Mouse (Mus musculus): Measurements from ENCODE around the gene Sspn. TPM values are rescaled to one million over a fixed set of nuclear protein-coding genes. Genes with fewer than 3 reads are reported as not detected.

The Sspn gene
- polyA plus RNA-seq, 2 experiments: 8.7 to 13.3 TPM

DNA sequence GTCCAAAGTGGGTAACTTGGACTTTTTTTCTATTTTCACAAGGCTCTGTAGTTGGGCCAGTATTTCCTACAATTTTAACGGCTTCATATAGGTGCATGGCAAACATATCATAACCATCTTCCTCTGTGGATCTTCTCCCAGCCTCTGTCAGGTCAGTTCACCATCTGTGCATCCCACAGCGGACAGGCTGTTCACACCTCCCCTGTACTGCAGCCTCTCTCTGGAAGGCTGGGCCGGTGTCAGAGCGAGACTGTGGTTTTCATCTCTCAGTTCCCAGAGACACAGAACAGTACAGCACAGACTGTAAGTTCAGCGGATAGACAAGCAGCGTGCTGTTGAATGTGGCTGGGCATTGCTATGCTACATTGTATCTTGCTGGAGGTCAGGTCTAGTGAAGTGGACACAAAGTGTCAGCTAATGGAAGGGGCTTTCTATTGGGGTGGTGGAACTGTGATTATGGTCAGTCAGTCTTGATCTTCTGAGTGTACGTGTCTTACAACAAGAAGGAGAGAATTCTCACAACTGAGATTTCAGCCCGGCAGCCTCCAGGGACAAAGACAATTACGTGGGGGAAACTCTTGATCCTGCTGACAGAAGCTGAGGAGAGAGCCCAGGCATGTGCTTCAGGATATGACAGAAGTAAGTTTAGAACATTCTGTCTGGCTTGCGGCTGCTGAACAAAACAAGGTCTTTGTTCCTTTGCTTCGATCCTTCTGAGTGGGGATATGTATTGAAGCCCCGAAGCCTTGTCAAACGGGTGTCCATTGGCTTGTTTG lies 21.9 kb downstream of the Sspn start:
- Histone ChIP-seq H3K9me3 (ENCODE audit: control insufficient read depth, low read length) (no peaks in the 10 kb centered on the region), H3K27ac (replicated peaks; ENCODE audit: low read depth, low read length) (no peak overlapping the region), H3K4me2 (replicated peaks; ENCODE audit: low read depth, low read length, severe bottlenecking) (no peak overlapping the region), H3K27me3 (ENCODE audit: control insufficient read depth, insufficient read depth, low read length) (no peaks in the 10 kb centered on the region), H3K4me3 (replicated peaks; ENCODE audit: low read length) (no peak overlapping the region), H3K36me3 (ENCODE audit: control insufficient read depth, insufficient read depth, low read length) (no peaks in the 10 kb centered on the region), H3K9ac (ENCODE audit: low read depth, low read length, severe bottlenecking) (no peak overlapping the region), H3K4me1 (ENCODE audit: control insufficient read depth, insufficient read depth, low read length) (peaks cover 10% of the 10 kb centered on the region)
- 78% methylated on average over 13 of the region's 13 CpGs for WGBS
- DNase-seq (ENCODE audit: low spot score) (no peak), ATAC-seq (ENCODE audit: low FRiP score, low read depth) (no peak)
- no peak for TF ChIP-seq POLR2A (IDR thresholded peaks at IDR 0.05; ENCODE audit: borderline replicate concordance, extremely low read depth, insufficient read depth, insufficient read length)

DNA sequence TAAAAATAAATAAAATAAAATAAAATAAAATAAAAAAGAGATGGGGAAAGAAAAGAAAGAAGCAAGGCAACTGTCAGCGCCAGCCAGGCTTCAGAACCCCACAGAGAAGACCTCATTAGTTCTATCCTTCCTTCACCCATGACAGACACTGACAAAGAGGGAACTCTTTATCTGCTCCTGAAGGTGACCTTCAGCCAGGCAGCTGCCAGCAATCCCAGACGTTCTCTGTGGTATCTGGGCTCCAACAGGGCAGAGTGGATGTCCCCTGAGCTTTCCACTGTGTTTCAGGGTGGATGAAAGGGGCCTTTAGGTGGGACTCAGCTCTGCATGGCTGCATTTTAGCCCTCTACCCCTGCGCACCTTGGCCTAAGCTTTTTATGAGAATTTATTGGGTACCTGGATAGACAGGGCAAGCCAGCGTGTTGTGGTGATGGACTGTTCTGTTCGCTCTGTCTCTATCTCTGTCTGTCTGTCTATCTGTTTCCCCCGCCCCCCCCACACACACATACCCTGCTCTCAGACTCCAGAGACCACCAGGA lies 26.1 kb downstream of the Sspn start:
- no peaks in the 10 kb centered on the region for H3K9me3 ChIP-seq (ENCODE audit: control insufficient read depth, low read length)
- H3K27ac ChIP-seq (replicated peaks; ENCODE audit: low read depth, low read length): no peak overlapping the region
- no peak for ATAC-seq (ENCODE audit: low FRiP score, low read depth)
- H3K4me2 ChIP-seq (replicated peaks; ENCODE audit: low read depth, low read length, severe bottlenecking): no peak overlapping the region
- H3K36me3 ChIP-seq (ENCODE audit: control insufficient read depth, insufficient read depth, low read length): no peaks in the 10 kb centered on the region
- H3K4me1 ChIP-seq (ENCODE audit: control insufficient read depth, insufficient read depth, low read length): peaks cover 14% of the 10 kb centered on the region
- TF ChIP-seq POLR2A (IDR thresholded peaks at IDR 0.05; ENCODE audit: borderline replicate concordance, extremely low read depth, insufficient read depth, insufficient read length): no peak
- WGBS: 60% methylated on average over 6 of the region's 6 CpGs
- H3K4me3 ChIP-seq (replicated peaks; ENCODE audit: low read length): no peak overlapping the region
- DNase-seq (ENCODE audit: low spot score): no peak
- H3K27me3 ChIP-seq (ENCODE audit: control insufficient read depth, insufficient read depth, low read length): no peaks in the 10 kb centered on the region
- H3K9ac ChIP-seq (ENCODE audit: low read depth, low read length, severe bottlenecking): no peak overlapping the region

DNA sequence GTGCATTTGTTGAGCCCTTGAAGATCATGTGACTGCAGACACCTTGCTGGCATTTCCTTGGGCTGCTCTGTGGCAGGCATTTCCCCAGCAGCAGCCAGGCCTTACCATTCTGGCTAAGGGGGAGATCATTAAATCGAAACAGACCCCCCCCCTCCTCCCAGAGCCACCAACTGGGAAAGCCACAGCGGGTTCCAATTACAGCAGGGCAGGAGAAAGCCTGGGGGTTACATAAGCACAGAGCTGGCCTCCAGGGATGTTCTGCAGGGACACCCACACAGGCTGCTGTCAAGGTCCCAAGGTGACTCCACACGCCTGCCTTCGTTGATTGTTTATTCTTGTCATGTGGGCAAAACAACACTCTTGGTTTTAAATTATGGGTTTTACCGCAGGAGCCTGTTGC lies 26.6 kb downstream of the Sspn start:
- H3K4me1 ChIP-seq (ENCODE audit: control insufficient read depth, insufficient read depth, low read length): peaks cover 14% of the 10 kb centered on the region
- no peak for TF ChIP-seq POLR2A (IDR thresholded peaks at IDR 0.05; ENCODE audit: borderline replicate concordance, extremely low read depth, insufficient read depth, insufficient read length)
- no peak overlapping the region for H3K4me2 ChIP-seq (replicated peaks; ENCODE audit: low read depth, low read length, severe bottlenecking)
- 12% methylated on average over 5 of the region's 5 CpGs for WGBS
- H3K9me3 ChIP-seq (ENCODE audit: control insufficient read depth, low read length): no peaks in the 10 kb centered on the region
- no peak for ATAC-seq (ENCODE audit: low FRiP score, low read depth)
- no peak overlapping the region for H3K4me3 ChIP-seq (replicated peaks; ENCODE audit: low read length)
- no peak overlapping the region for H3K27ac ChIP-seq (replicated peaks; ENCODE audit: low read depth, low read length)
- H3K9ac ChIP-seq (ENCODE audit: low read depth, low read length, severe bottlenecking): no peak overlapping the region
- H3K36me3 ChIP-seq (ENCODE audit: control insufficient read depth, insufficient read depth, low read length): no peaks in the 10 kb centered on the region
- no peak for DNase-seq (ENCODE audit: low spot score)
- H3K27me3 ChIP-seq (ENCODE audit: control insufficient read depth, insufficient read depth, low read length): no peaks in the 10 kb centered on the region

DNA sequence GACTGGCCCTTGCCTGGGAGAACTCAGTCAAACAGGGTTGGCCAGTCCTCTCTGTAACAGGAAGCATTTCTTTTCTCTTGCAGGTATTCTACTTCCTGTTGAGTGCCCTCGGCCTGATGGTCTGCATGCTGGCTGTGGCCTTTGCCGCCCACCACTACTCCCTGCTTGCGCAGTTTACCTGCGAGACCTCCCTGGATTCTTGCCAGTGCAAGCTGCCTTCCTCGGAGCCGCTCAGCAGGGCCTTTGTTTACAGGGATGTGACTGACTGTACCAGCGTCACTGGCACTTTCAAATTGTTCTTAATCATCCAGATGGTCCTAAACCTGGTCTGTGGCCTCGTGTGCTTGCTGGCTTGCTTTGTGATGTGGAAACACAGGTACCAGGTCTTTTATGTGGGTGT lies 29.6 kb downstream of the Sspn start:
- ATAC-seq (ENCODE audit: low FRiP score, low read depth) (no peak), DNase-seq (ENCODE audit: low spot score) (no peak)
- no peak for TF ChIP-seq POLR2A (IDR thresholded peaks at IDR 0.05; ENCODE audit: borderline replicate concordance, extremely low read depth, insufficient read depth, insufficient read length)
- H3K4me3 ChIP-seq (replicated peaks; ENCODE audit: low read length): no peak overlapping the region
- no peak overlapping the region for H3K9ac ChIP-seq (ENCODE audit: low read depth, low read length, severe bottlenecking)
- peaks cover 14% of the 10 kb centered on the region for H3K4me1 ChIP-seq (ENCODE audit: control insufficient read depth, insufficient read depth, low read length)
- no peaks in the 10 kb centered on the region for H3K27me3 ChIP-seq (ENCODE audit: control insufficient read depth, insufficient read depth, low read length)
- H3K4me2 ChIP-seq (replicated peaks; ENCODE audit: low read depth, low read length, severe bottlenecking): no peak overlapping the region
- H3K36me3 ChIP-seq (ENCODE audit: control insufficient read depth, insufficient read depth, low read length): no peaks in the 10 kb centered on the region
- WGBS: 53% methylated on average over 8 of the region's 8 CpGs
- H3K27ac ChIP-seq (replicated peaks; ENCODE audit: low read depth, low read length): no peak overlapping the region
- no peaks in the 10 kb centered on the region for H3K9me3 ChIP-seq (ENCODE audit: control insufficient read depth, low read length)

DNA sequence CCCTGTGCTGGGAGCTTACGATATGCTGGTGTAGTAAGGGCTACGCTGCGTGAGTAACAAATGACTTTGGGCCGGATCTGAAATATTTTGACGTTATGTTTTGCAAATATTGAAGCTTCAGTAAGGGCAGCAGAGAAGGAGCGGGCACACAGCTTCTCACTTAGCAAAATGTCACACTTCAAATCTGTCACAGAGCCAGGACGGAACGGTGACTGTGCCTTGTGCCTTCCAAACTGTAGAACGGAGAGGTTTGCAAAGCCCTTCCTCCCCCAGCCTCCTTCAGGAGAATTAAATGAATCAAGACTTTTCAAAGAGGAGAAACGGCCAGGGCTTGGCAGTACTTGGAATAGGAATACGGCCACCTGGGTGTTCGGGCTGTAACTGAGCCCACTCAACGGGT lies 32.5 kb downstream of the Sspn start:
- Histone ChIP-seq H3K36me3 (ENCODE audit: control insufficient read depth, insufficient read depth, low read length) (no peaks in the 10 kb centered on the region), H3K4me3 (replicated peaks; ENCODE audit: low read length) (no peak overlapping the region), H3K27ac (replicated peaks; ENCODE audit: low read depth, low read length) (no peak overlapping the region), H3K27me3 (ENCODE audit: control insufficient read depth, insufficient read depth, low read length) (no peaks in the 10 kb centered on the region), H3K4me1 (ENCODE audit: control insufficient read depth, insufficient read depth, low read length) (peaks cover 18% of the 10 kb centered on the region), H3K4me2 (replicated peaks; ENCODE audit: low read depth, low read length, severe bottlenecking) (no peak overlapping the region), H3K9ac (ENCODE audit: low read depth, low read length, severe bottlenecking) (no peak overlapping the region), H3K9me3 (ENCODE audit: control insufficient read depth, low read length) (no peaks in the 10 kb centered on the region)
- DNase-seq (ENCODE audit: low spot score) (no peak), ATAC-seq (ENCODE audit: low FRiP score, low read depth) (no peak)
- TF ChIP-seq POLR2A (IDR thresholded peaks at IDR 0.05; ENCODE audit: borderline replicate concordance, extremely low read depth, insufficient read depth, insufficient read length): no peak
- 73% methylated on average over 13 of the region's 13 CpGs for WGBS
